Mouse (Mus musculus) frontal cortex, adult 2 months (tissue): ENCODE data around the gene Tbx4. TPM values are rescaled to one million over a fixed set of nuclear protein-coding genes. Genes with fewer than 3 reads are reported as not detected.

Experiments used
- DNase-seq, 2 experiments: peaks; one replicate each; pipeline ENCODE4 v3.0.0; 2022; ENCODE audit warnings: low spot score in 1 of 2; ENCODE audit errors: extremely low spot score in 1 of 2
- polyA plus RNA-seq: library from polyadenylated mRNA; depleted of rRNA; stranded (reverse); fragments of >200 nt; gene quantifications from 2 replicates; pipeline ENCODE4 v1.2.3, GENCODE M21; 2012; rRNA removed

Tbx4 gene
- polyA plus RNA-seq, result 0.30 and 0.48 TPM in 2 replicates

- no peak for DNase-seq
Observed at GRCm38 (mm10) chr11:85885665-85886428, at the start of gene Tbx4. TSS of gene Tbx4 (plus strand) at chr11:85886422.

GRCm38 (mm10) chr11:85836523-85837290 is 49.5 kb upstream of the Tbx4 start:
- no peak for DNase-seq

- no peak for DNase-seq
Observed at GRCm38 (mm10) chr11:85837291-85837647, 49.0 kb upstream of the Tbx4 start.

GRCm38 (mm10) chr11:85837648-85838423 is 48.4 kb upstream of the Tbx4 start:
- DNase-seq, result no peak

GRCm38 (mm10) chr11:85838424-85839257 is 47.6 kb upstream of the Tbx4 start:
- no peak for DNase-seq

GRCm38 (mm10) chr11:85839258-85840030 is 46.8 kb upstream of the Tbx4 start:
- no peak for DNase-seq

- no peak for DNase-seq
Observed at GRCm38 (mm10) chr11:85840031-85840802, 46.0 kb upstream of the Tbx4 start.

- no peak for DNase-seq
Observed at GRCm38 (mm10) chr11:85840803-85841145, 45.4 kb upstream of the Tbx4 start.

- DNase-seq, result no peak
Observed at GRCm38 (mm10) chr11:85841211-85841681, 45.0 kb upstream of the Tbx4 start.

- DNase-seq, result peak in 1 of 2 experiments; percentile 45
Observed at GRCm38 (mm10) chr11:85841980-85842379, 44.2 kb upstream of the Tbx4 start.

GRCm38 (mm10) chr11:85842596-85843346 is 43.5 kb upstream of the Tbx4 start:
- DNase-seq, result no peak

- no peak for DNase-seq
Observed at GRCm38 (mm10) chr11:85843347-85843692, 42.9 kb upstream of the Tbx4 start.

GRCm38 (mm10) chr11:85844144-85844965 is 41.9 kb upstream of the Tbx4 start:
- DNase-seq, result peak in 1 of 2 experiments; percentile 80

GRCm38 (mm10) chr11:85844971-85845370 is 41.3 kb upstream of the Tbx4 start:
- DNase-seq, result no peak

- no peak for DNase-seq
Observed at GRCm38 (mm10) chr11:85845921-85846320, 40.3 kb upstream of the Tbx4 start.

GRCm38 (mm10) chr11:85846509-85846908 is 39.7 kb upstream of the Tbx4 start:
- no peak for DNase-seq

GRCm38 (mm10) chr11:85849037-85849436 is 37.2 kb upstream of the Tbx4 start:
- DNase-seq, result peak; percentile 36 to 77
